Mouse (Mus musculus): Measurements from ENCODE around the gene Atf7ip. TPM values are rescaled to one million over a fixed set of nuclear protein-coding genes. Genes with fewer than 3 reads are reported as not detected.

Atf7ip gene
- polyA plus RNA-seq, 1 experiment from 2014 or later: 49.7 TPM

DNA sequence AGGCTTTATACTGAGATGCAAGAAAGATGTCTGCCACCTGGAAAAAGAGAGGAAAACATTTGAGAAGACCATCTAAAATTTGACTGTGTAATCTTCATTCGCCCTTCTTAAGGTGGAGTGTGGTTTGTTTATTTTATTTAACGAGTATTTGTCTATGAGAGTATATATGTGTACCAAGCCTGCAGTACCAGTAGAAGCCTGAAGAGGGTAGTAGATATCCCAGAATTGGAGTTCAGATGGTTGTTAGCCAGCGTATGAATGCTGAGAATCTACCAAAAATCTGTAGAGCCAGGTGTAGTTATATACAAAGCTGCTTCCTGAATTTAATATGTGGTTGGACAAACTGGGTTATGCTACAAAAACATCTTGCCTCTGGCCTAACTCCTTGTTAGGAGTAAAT is 106.3 kb downstream of the Atf7ip start:
- Histone ChIP-seq H3K27ac (ENCODE audit: low read depth, low read length) (no peak overlapping the region), H3K27me3 (ENCODE audit: control insufficient read depth, insufficient read depth, low read length) (no peaks in the 10 kb centered on the region), H3K4me1 (ENCODE audit: control insufficient read depth, insufficient read depth, low read length) (no peaks in the 10 kb centered on the region), H3K4me3 (ENCODE audit: low read depth, low read length) (no peak overlapping the region), H3K36me3 (ENCODE audit: control insufficient read depth, insufficient read depth, low read length) (peaks cover 20% of the 10 kb centered on the region), H3K4me2 (no peak overlapping the region), H3K9ac (ENCODE audit: low read depth, low read length) (no peak overlapping the region), H3K9me3 (replicated peaks; ENCODE audit: control insufficient read depth, low read length) (no peaks in the 10 kb centered on the region; the same call in none of the 2 replicates)
- no peak for ATAC-seq (replicated peaks; ENCODE audit: insufficient number of reproducible peaks, low FRiP score, low TSS enrichment)
- WGBS (ENCODE audit: insufficient replicate concordance): 96% methylated on average over 3 of the region's 3 CpGs

- H3K27me3 ChIP-seq (ENCODE audit: control insufficient read depth, insufficient read depth, low read length): no peaks in the 10 kb centered on the region
- ATAC-seq (replicated peaks; ENCODE audit: insufficient number of reproducible peaks, low FRiP score, low TSS enrichment): no peak
- H3K4me2 ChIP-seq: no peak overlapping the region
- no peak overlapping the region for H3K27ac ChIP-seq (ENCODE audit: low read depth, low read length)
- peaks cover 13% of the 10 kb centered on the region for H3K36me3 ChIP-seq (ENCODE audit: control insufficient read depth, insufficient read depth, low read length)
- WGBS (ENCODE audit: insufficient replicate concordance): 89% methylated on average over 3 of the region's 3 CpGs
- H3K9ac ChIP-seq (ENCODE audit: low read depth, low read length): no peak overlapping the region
- no peaks in the 10 kb centered on the region for H3K4me1 ChIP-seq (ENCODE audit: control insufficient read depth, insufficient read depth, low read length)
- no peaks in the 10 kb centered on the region; the same call in none of the 2 replicates for H3K9me3 ChIP-seq (replicated peaks; ENCODE audit: control insufficient read depth, low read length)
- no peak overlapping the region for H3K4me3 ChIP-seq (ENCODE audit: low read depth, low read length)
These were observed 108.2 kb downstream of the Atf7ip start for GRCm38 (mm10) chr6:136614156-136614555.

DNA sequence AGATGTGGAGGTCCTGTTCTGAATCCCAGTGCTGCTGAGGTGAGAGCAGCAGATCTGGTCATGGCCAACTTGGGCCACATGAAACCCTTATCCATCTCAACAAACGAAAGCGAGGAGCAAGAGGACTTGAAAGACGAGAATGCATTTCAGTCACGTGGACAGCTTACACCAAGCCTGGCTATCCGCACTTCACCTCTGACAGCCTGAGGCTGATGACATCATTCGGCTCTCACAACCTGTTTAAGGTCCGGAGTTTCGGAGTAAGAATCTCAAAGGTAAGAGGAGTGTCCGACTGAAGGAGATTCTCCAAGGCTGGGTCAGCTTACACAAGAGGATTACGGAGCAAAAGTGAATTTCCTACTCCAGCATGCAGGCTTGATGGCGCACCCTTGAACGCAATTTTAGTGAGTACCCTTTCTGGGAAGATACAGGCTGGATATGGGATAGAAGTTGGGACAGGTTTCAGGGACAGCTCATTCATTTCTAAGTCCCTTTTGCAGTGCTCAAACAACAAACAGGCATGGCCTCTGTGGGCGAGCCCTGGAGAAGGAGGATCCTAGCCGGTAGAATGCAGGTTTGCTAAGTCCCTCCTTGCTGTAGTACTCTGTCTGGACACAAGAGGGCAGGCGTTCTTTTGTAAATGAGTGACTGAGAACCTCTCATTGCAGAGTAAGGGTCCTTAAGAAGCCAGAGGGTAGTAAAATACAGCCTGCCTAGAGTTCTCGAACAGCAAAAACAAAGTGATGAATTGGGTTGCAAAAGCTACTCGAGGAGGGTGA is 114.6 kb downstream of the Atf7ip start:
- H3K4me3 ChIP-seq (ENCODE audit: low read depth, low read length): peak overlapping the region; percentile 11; the same call in 1 of the 2 replicates
- ATAC-seq (replicated peaks; ENCODE audit: insufficient number of reproducible peaks, low FRiP score, low TSS enrichment): 0 out of 2 replicates have a peak, but pooled peaks have one; percentile 22
- no peaks in the 10 kb centered on the region for H3K27me3 ChIP-seq (ENCODE audit: control insufficient read depth, insufficient read depth, low read length)
- 37% methylated on average over 17 of the region's 17 CpGs for WGBS (ENCODE audit: insufficient replicate concordance)
- no peak overlapping the region for H3K27ac ChIP-seq (ENCODE audit: low read depth, low read length)
- peak overlapping the region; percentile 58 for H3K4me2 ChIP-seq
- no peak overlapping the region for H3K9ac ChIP-seq (ENCODE audit: low read depth, low read length)
- no peaks in the 10 kb centered on the region for H3K9me3 ChIP-seq (replicated peaks; ENCODE audit: control insufficient read depth, low read length)
- no peaks in the 10 kb centered on the region for H3K4me1 ChIP-seq (ENCODE audit: control insufficient read depth, insufficient read depth, low read length)
- no peaks in the 10 kb centered on the region for H3K36me3 ChIP-seq (ENCODE audit: control insufficient read depth, insufficient read depth, low read length)

GRCm38 (mm10) chr6:136625421-136625820 is 119.5 kb downstream of the Atf7ip start:
- H3K36me3 ChIP-seq (ENCODE audit: control insufficient read depth, insufficient read depth, low read length): no peaks in the 10 kb centered on the region
- H3K4me2 ChIP-seq: no peak overlapping the region
- no peak overlapping the region for H3K9ac ChIP-seq (ENCODE audit: low read depth, low read length)
- no peaks in the 10 kb centered on the region for H3K9me3 ChIP-seq (replicated peaks; ENCODE audit: control insufficient read depth, low read length)
- H3K4me1 ChIP-seq (ENCODE audit: control insufficient read depth, insufficient read depth, low read length): no peaks in the 10 kb centered on the region
- H3K27me3 ChIP-seq (ENCODE audit: control insufficient read depth, insufficient read depth, low read length): no peaks in the 10 kb centered on the region
- ATAC-seq (replicated peaks; ENCODE audit: insufficient number of reproducible peaks, low FRiP score, low TSS enrichment): no peak
- H3K4me3 ChIP-seq (ENCODE audit: low read depth, low read length): no peak overlapping the region
- 91% methylated on average over 12 of the region's 12 CpGs for WGBS (ENCODE audit: insufficient replicate concordance)
- H3K27ac ChIP-seq (ENCODE audit: low read depth, low read length): no peak overlapping the region

GRCm38 (mm10) chr6:136629639-136630038 is 123.7 kb downstream of the Atf7ip start:
- no peak for ATAC-seq (replicated peaks; ENCODE audit: insufficient number of reproducible peaks, low FRiP score, low TSS enrichment)
- Histone ChIP-seq H3K9me3 (replicated peaks; ENCODE audit: control insufficient read depth, low read length) (no peaks in the 10 kb centered on the region), H3K27ac (ENCODE audit: low read depth, low read length) (no peak overlapping the region), H3K27me3 (ENCODE audit: control insufficient read depth, insufficient read depth, low read length) (no peaks in the 10 kb centered on the region), H3K36me3 (ENCODE audit: control insufficient read depth, insufficient read depth, low read length) (no peaks in the 10 kb centered on the region), H3K4me1 (ENCODE audit: control insufficient read depth, insufficient read depth, low read length) (peaks cover 3% of the 10 kb centered on the region; the same call in 1 of the 2 replicates), H3K4me3 (ENCODE audit: low read depth, low read length) (no peak overlapping the region), H3K9ac (ENCODE audit: low read depth, low read length) (no peak overlapping the region), H3K4me2 (no peak overlapping the region)
- 82% methylated on average over 5 of the region's 5 CpGs for WGBS (ENCODE audit: insufficient replicate concordance)

DNA sequence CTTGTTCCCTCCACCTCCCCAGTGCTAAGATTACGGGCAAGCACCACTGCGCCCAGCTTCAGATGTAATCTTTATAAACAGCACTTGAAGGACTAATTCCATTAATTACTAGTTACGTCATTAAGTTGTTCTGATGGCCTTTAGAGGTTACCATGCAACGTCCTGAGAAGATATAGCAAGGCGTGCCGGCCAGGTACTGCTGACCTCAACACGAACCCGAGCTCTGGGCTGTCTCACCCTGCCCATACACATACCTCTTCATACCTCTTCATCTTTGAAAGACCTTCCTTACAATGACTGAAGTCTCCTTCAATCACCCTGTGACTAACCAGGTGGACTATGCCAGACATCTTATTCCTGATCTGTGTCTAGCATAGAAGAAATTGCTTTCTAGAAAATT is 125.6 kb downstream of the Atf7ip start:
- no peak overlapping the region for H3K4me2 ChIP-seq
- no peak overlapping the region for H3K9ac ChIP-seq (ENCODE audit: low read depth, low read length)
- no peaks in the 10 kb centered on the region for H3K36me3 ChIP-seq (ENCODE audit: control insufficient read depth, insufficient read depth, low read length)
- peaks cover 3% of the 10 kb centered on the region; the same call in 1 of the 2 replicates for H3K4me1 ChIP-seq (ENCODE audit: control insufficient read depth, insufficient read depth, low read length)
- H3K27ac ChIP-seq (ENCODE audit: low read depth, low read length): no peak overlapping the region
- no peak for ATAC-seq (replicated peaks; ENCODE audit: insufficient number of reproducible peaks, low FRiP score, low TSS enrichment)
- H3K4me3 ChIP-seq (ENCODE audit: low read depth, low read length): no peak overlapping the region
- 82% methylated on average over 8 of the region's 8 CpGs for WGBS (ENCODE audit: insufficient replicate concordance)
- no peaks in the 10 kb centered on the region for H3K9me3 ChIP-seq (replicated peaks; ENCODE audit: control insufficient read depth, low read length)
- H3K27me3 ChIP-seq (ENCODE audit: control insufficient read depth, insufficient read depth, low read length): no peaks in the 10 kb centered on the region

GRCm38 (mm10) chr6:136631945-136632534 is 126.1 kb downstream of the Atf7ip start:
- no peak overlapping the region for H3K4me2 ChIP-seq
- H3K36me3 ChIP-seq (ENCODE audit: control insufficient read depth, insufficient read depth, low read length): no peaks in the 10 kb centered on the region
- no peaks in the 10 kb centered on the region for H3K9me3 ChIP-seq (replicated peaks; ENCODE audit: control insufficient read depth, low read length)
- no peak overlapping the region for H3K9ac ChIP-seq (ENCODE audit: low read depth, low read length)
- H3K4me1 ChIP-seq (ENCODE audit: control insufficient read depth, insufficient read depth, low read length): peaks cover 3% of the 10 kb centered on the region; the same call in 1 of the 2 replicates
- H3K27me3 ChIP-seq (ENCODE audit: control insufficient read depth, insufficient read depth, low read length): no peaks in the 10 kb centered on the region
- no peak overlapping the region for H3K27ac ChIP-seq (ENCODE audit: low read depth, low read length)
- H3K4me3 ChIP-seq (ENCODE audit: low read depth, low read length): no peak overlapping the region
- ATAC-seq (replicated peaks; ENCODE audit: insufficient number of reproducible peaks, low FRiP score, low TSS enrichment): no peak
- WGBS (ENCODE audit: insufficient replicate concordance): 76% methylated on average over 13 of the region's 13 CpGs

DNA sequence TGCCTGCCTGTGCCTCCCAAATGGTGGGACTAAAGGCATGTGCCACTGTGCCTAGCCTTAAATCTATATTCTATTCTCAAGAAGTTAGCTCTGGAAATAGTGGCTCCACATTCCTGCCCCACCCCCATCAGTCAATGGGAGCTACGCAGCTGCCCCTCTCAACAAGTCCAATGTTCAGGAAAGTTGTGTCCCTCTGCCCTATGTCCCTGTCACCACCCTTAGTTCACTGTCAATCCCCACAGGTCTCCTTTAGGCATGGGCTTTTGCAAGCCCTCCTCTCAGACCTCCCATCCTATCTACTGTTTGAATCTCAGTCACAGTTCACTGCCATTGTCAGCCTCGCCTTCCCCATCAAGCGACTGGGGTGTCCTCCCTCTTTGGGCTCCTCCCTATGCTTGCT is 127.2 kb downstream of the Atf7ip start:
- no peak for ATAC-seq (replicated peaks; ENCODE audit: insufficient number of reproducible peaks, low FRiP score, low TSS enrichment)
- Histone ChIP-seq H3K9me3 (replicated peaks; ENCODE audit: control insufficient read depth, low read length) (no peaks in the 10 kb centered on the region), H3K4me1 (ENCODE audit: control insufficient read depth, insufficient read depth, low read length) (peaks cover 3% of the 10 kb centered on the region; the same call in 1 of the 2 replicates), H3K27me3 (ENCODE audit: control insufficient read depth, insufficient read depth, low read length) (no peaks in the 10 kb centered on the region), H3K36me3 (ENCODE audit: control insufficient read depth, insufficient read depth, low read length) (no peaks in the 10 kb centered on the region), H3K9ac (ENCODE audit: low read depth, low read length) (no peak overlapping the region), H3K27ac (ENCODE audit: low read depth, low read length) (no peak overlapping the region), H3K4me2 (no peak overlapping the region), H3K4me3 (ENCODE audit: low read depth, low read length) (no peak overlapping the region)
- WGBS (ENCODE audit: insufficient replicate concordance): 76% methylated on average over 3 of the region's 3 CpGs
